Mouse (Mus musculus): ENCODE results near the gene Olfr726. TPM values are rescaled to one million over a fixed set of nuclear protein-coding genes. Genes with fewer than 3 reads are reported as not detected.

Olfr726 gene
- total RNA-seq (2014; fragmentation: Nextera tagmentation) (not detected in 2 replicates), total RNA-seq (2017) (0.27 TPM in 1 of 2 replicates, not detected in the other), polyA plus RNA-seq (2012) (not detected in 2 replicates)

- Histone ChIP-seq H3K4me1 (ENCODE audit: insufficient read depth, low read depth, low read length) (no peaks in the 10 kb centered on the region), H3K4me3 (ENCODE audit: low read depth, low read length) (no peak within 1 kb of the TSS), H3K27me3 (ENCODE audit: insufficient read depth, low read length) (no peaks in the 10 kb centered on the region), H3K9me3 (replicated peaks) (no peaks in the 10 kb centered on the region), H3K36me3 (replicated peaks) (no peaks in the 10 kb centered on the region)
- TF ChIP-seq TAL1 (conservative IDR thresholded peaks at IDR 0.05; ENCODE audit: low read depth, low read length) (no peak), POLR2AphosphoS5 (IDR thresholded peaks at IDR 0.05; ENCODE audit: insufficient replicate concordance, low read depth, low read length) (no peak), GATA2 (IDR thresholded peaks at IDR 0.05; ENCODE audit: borderline replicate concordance, low read depth, low read length) (no peak)
- ATAC-seq (ENCODE audit: extremely low read depth, insufficient number of reproducible peaks, low FRiP score, poor library complexity, severe bottlenecking) = no peak
- no peak for DNase-seq (ENCODE audit: low spot score)
These were observed at the start of gene Olfr726 for GRCm38 (mm10) chr14:50090853-50091252. TSS of gene Olfr726 (minus strand) at chr14:50090953.

GRCm38 (mm10) chr14:50122886-50123285, 32.1 kb upstream of the Olfr726 start, which contains the start of gene Olfr727:
TSS of gene Olfr727 (plus strand) at chr14:50123186.
- Histone ChIP-seq H3K4me1 (ENCODE audit: insufficient read depth, low read depth, low read length) (no peaks in the 10 kb centered on the region), H3K9me3 (replicated peaks) (no peaks in the 10 kb centered on the region), H3K4me3 (ENCODE audit: low read depth, low read length) (no peak within 1 kb of the TSS), H3K36me3 (replicated peaks) (no peaks in the 10 kb centered on the region), H3K27me3 (ENCODE audit: insufficient read depth, low read length) (no peaks in the 10 kb centered on the region)
- no peak for ATAC-seq (ENCODE audit: extremely low read depth, insufficient number of reproducible peaks, low FRiP score, poor library complexity, severe bottlenecking)
- TF ChIP-seq CTCF (IDR thresholded peaks at IDR 0.05; ENCODE audit: low read depth, low read length) = no peak
- TF ChIP-seq GATA1 (IDR thresholded peaks at IDR 0.05; ENCODE audit: borderline replicate concordance, low read length) = no peak
- TF ChIP-seq GATA2 (IDR thresholded peaks at IDR 0.05; ENCODE audit: borderline replicate concordance, low read depth, low read length) = no peak
- no peak for TF ChIP-seq POLR2AphosphoS5 (IDR thresholded peaks at IDR 0.05; ENCODE audit: insufficient replicate concordance, low read depth, low read length)
- no peak for TF ChIP-seq TAL1 (conservative IDR thresholded peaks at IDR 0.05; ENCODE audit: low read depth, low read length)
- DNase-seq (ENCODE audit: low spot score) = no peak

GRCm38 (mm10) chr14:50062733-50063104, 28.0 kb downstream of the Olfr726 start:
- no peak for TF ChIP-seq GATA1 (IDR thresholded peaks at IDR 0.05; ENCODE audit: borderline replicate concordance, low read length)
- TF ChIP-seq CTCF (IDR thresholded peaks at IDR 0.05; ENCODE audit: low read depth, low read length) = no peak
- TF ChIP-seq TAL1 (conservative IDR thresholded peaks at IDR 0.05; ENCODE audit: low read depth, low read length) = no peak
- ATAC-seq (ENCODE audit: extremely low read depth, insufficient number of reproducible peaks, low FRiP score, poor library complexity, severe bottlenecking) = no peak
- Histone ChIP-seq H3K27me3 (ENCODE audit: insufficient read depth, low read length) (no peaks in the 10 kb centered on the region), H3K4me1 (ENCODE audit: insufficient read depth, low read depth, low read length) (no peaks in the 10 kb centered on the region), H3K9me3 (replicated peaks) (peaks cover 7% of the 10 kb centered on the region), H3K36me3 (replicated peaks) (no peaks in the 10 kb centered on the region), H3K4me3 (ENCODE audit: low read depth, low read length) (no peak overlapping the region)
- no peak for DNase-seq (ENCODE audit: low spot score)

GRCm38 (mm10) chr14:50061955-50062732, 28.6 kb downstream of the Olfr726 start:
- DNase-seq (ENCODE audit: low spot score) (peak; percentile 61), ATAC-seq (ENCODE audit: extremely low read depth, insufficient number of reproducible peaks, low FRiP score, poor library complexity, severe bottlenecking) (no peak)
- H3K4me1 ChIP-seq (ENCODE audit: insufficient read depth, low read depth, low read length) = no peaks in the 10 kb centered on the region
- no peak overlapping the region for H3K4me3 ChIP-seq (ENCODE audit: low read depth, low read length)
- peaks cover 7% of the 10 kb centered on the region for H3K9me3 ChIP-seq (replicated peaks)
- no peaks in the 10 kb centered on the region for H3K36me3 ChIP-seq (replicated peaks)
- no peak for TF ChIP-seq POLR2AphosphoS5 (IDR thresholded peaks at IDR 0.05; ENCODE audit: insufficient replicate concordance, low read depth, low read length)
- no peak for TF ChIP-seq CTCF (IDR thresholded peaks at IDR 0.05; ENCODE audit: low read depth, low read length)
- no peak for TF ChIP-seq TAL1 (conservative IDR thresholded peaks at IDR 0.05; ENCODE audit: low read depth, low read length)
- no peak for TF ChIP-seq GATA2 (IDR thresholded peaks at IDR 0.05; ENCODE audit: borderline replicate concordance, low read depth, low read length)
- TF ChIP-seq GATA1 (IDR thresholded peaks at IDR 0.05; ENCODE audit: borderline replicate concordance, low read length) = no peak
- H3K27me3 ChIP-seq (ENCODE audit: insufficient read depth, low read length) = no peaks in the 10 kb centered on the region

GRCm38 (mm10) chr14:50061590-50061954, 29.2 kb downstream of the Olfr726 start:
- Histone ChIP-seq H3K4me1 (ENCODE audit: insufficient read depth, low read depth, low read length) (no peaks in the 10 kb centered on the region), H3K4me3 (ENCODE audit: low read depth, low read length) (no peak overlapping the region), H3K9me3 (replicated peaks) (peaks cover 7% of the 10 kb centered on the region), H3K27me3 (ENCODE audit: insufficient read depth, low read length) (no peaks in the 10 kb centered on the region), H3K36me3 (replicated peaks) (no peaks in the 10 kb centered on the region)
- DNase-seq (ENCODE audit: low spot score) (no peak), ATAC-seq (ENCODE audit: extremely low read depth, insufficient number of reproducible peaks, low FRiP score, poor library complexity, severe bottlenecking) (no peak)
- TF ChIP-seq TAL1 (conservative IDR thresholded peaks at IDR 0.05; ENCODE audit: low read depth, low read length) = no peak
- TF ChIP-seq CTCF (IDR thresholded peaks at IDR 0.05; ENCODE audit: low read depth, low read length) = no peak
- no peak for TF ChIP-seq GATA2 (IDR thresholded peaks at IDR 0.05; ENCODE audit: borderline replicate concordance, low read depth, low read length)
- TF ChIP-seq POLR2AphosphoS5 (IDR thresholded peaks at IDR 0.05; ENCODE audit: insufficient replicate concordance, low read depth, low read length) = no peak
- no peak for TF ChIP-seq GATA1 (IDR thresholded peaks at IDR 0.05; ENCODE audit: borderline replicate concordance, low read length)

- Histone ChIP-seq H3K27me3 (ENCODE audit: insufficient read depth, low read length) (no peaks in the 10 kb centered on the region), H3K4me3 (ENCODE audit: low read depth, low read length) (no peak overlapping the region), H3K9me3 (replicated peaks) (peaks cover 7% of the 10 kb centered on the region), H3K4me1 (ENCODE audit: insufficient read depth, low read depth, low read length) (no peaks in the 10 kb centered on the region), H3K36me3 (replicated peaks) (no peaks in the 10 kb centered on the region)
- ATAC-seq (ENCODE audit: extremely low read depth, insufficient number of reproducible peaks, low FRiP score, poor library complexity, severe bottlenecking) (no peak), DNase-seq (ENCODE audit: low spot score) (no peak)
- no peak for TF ChIP-seq POLR2AphosphoS5 (IDR thresholded peaks at IDR 0.05; ENCODE audit: insufficient replicate concordance, low read depth, low read length)
- no peak for TF ChIP-seq GATA2 (IDR thresholded peaks at IDR 0.05; ENCODE audit: borderline replicate concordance, low read depth, low read length)
- no peak for TF ChIP-seq TAL1 (conservative IDR thresholded peaks at IDR 0.05; ENCODE audit: low read depth, low read length)
- TF ChIP-seq CTCF (IDR thresholded peaks at IDR 0.05; ENCODE audit: low read depth, low read length) = no peak
- TF ChIP-seq GATA1 (IDR thresholded peaks at IDR 0.05; ENCODE audit: borderline replicate concordance, low read length) = no peak
These were observed 29.6 kb downstream of the Olfr726 start for GRCm38 (mm10) chr14:50061179-50061578.
